Mouse (Mus musculus) left cerebral cortex, postnatal 25 days (tissue): ENCODE results near the gene Xrcc6. TPM values are rescaled to one million over a fixed set of nuclear protein-coding genes. Genes with fewer than 3 reads are reported as not detected.

ENCODE experiments used
- DNase-seq, 2 experiments: peaks; one replicate each; pipeline ENCODE4 v3.0.0; 2022; ENCODE audit warnings: low spot score in 2 of 2, mixed read lengths in 1 of 2
- intact Hi-C: fragments of 180-260 bp; cut with DNase I; formaldehyde crosslinking; loops from one replicate; pipeline ENCODE4 v1.15.1; 2025
- total RNA-seq, 2 experiments: library from RNA; stranded (reverse); gene quantifications; 2 replicates each; pipeline ENCODE4 v1.2.3; 2021

The Xrcc6 gene
- total RNA-seq, 2 experiments from 2014 or later: 19.5 to 23.7 TPM

GRCm38 (mm10) chr15:82015392-82016100 is 27.9 kb downstream of the Xrcc6 start:
- peak; percentile 27 to 35 for DNase-seq
- intact Hi-C loops: loop anchor here (1.0 kb wide), 1 partner anchor 58 kb away; no protein-coding TSS in a partner anchor

- intact Hi-C loops: no loop called here
- peak; percentile 99 to 100 for DNase-seq
Observed at GRCm38 (mm10) chr15:82016101-82016808, 28.6 kb downstream of the Xrcc6 start.

- no peak for DNase-seq
- intact Hi-C loops: no loop called here
Observed at GRCm38 (mm10) chr15:82016830-82017229, 29.2 kb downstream of the Xrcc6 start.

- intact Hi-C loops: no loop called here
- DNase-seq: no peak
Observed at GRCm38 (mm10) chr15:82017461-82017860, 29.8 kb downstream of the Xrcc6 start.

- DNase-seq: no peak
- intact Hi-C loops: no loop called here
Observed at GRCm38 (mm10) chr15:82019288-82019687, 31.7 kb downstream of the Xrcc6 start.

- intact Hi-C loops: no loop called here
- DNase-seq: no peak
Observed at GRCm38 (mm10) chr15:82022535-82023088, 35.0 kb downstream of the Xrcc6 start.

GRCm38 (mm10) chr15:82023965-82024635 is 36.5 kb downstream of the Xrcc6 start:
- intact Hi-C loops: no loop called here
- DNase-seq: no peak

- intact Hi-C loops: no loop called here
- no peak for DNase-seq
Observed at GRCm38 (mm10) chr15:82027276-82027675, 39.6 kb downstream of the Xrcc6 start.

- intact Hi-C loops: no loop called here
- no peak for DNase-seq
Observed at GRCm38 (mm10) chr15:82027726-82028125, 40.1 kb downstream of the Xrcc6 start.

- DNase-seq: no peak
- intact Hi-C loops: no loop called here
Observed at GRCm38 (mm10) chr15:82032386-82032785, 44.8 kb downstream of the Xrcc6 start.

- intact Hi-C loops: no loop called here
- no peak for DNase-seq
Observed at GRCm38 (mm10) chr15:82033762-82034161, 46.1 kb downstream of the Xrcc6 start, which contains the start of gene Desi1. Gene Desi1, minus strand, starts transcription at chr15:82033862.

GRCm38 (mm10) chr15:82035904-82036689 is 48.5 kb downstream of the Xrcc6 start:
- intact Hi-C loops: no loop called here
- DNase-seq: peak in 1 of 2 experiments; percentile 32

- DNase-seq: peak; percentile 29 to 47
Observed at GRCm38 (mm10) chr15:82040650-82041049, 53.0 kb downstream of the Xrcc6 start.

GRCm38 (mm10) chr15:82044166-82044784 is 56.6 kb downstream of the Xrcc6 start:
- intact Hi-C loops: no loop called here

More at GRCm38 (mm10) chr15:82040650-82041049, 53.0 kb downstream of the Xrcc6 start:
- intact Hi-C loops: no loop called here

GRCm38 (mm10) chr15:82046246-82046891 is 58.7 kb downstream of the Xrcc6 start:
- no peak for DNase-seq
- intact Hi-C loops: no loop called here

More at GRCm38 (mm10) chr15:82044166-82044784, 56.6 kb downstream of the Xrcc6 start:
- peak in 1 of 2 experiments; percentile 19 for DNase-seq

GRCm38 (mm10) chr15:82047080-82047883 is 59.6 kb downstream of the Xrcc6 start, which contains the start of gene Snu13:
Gene Snu13, minus strand, starts transcription at chr15:82047598.
- peak; percentile 94 to 95 for DNase-seq
- intact Hi-C loops: no loop called here

GRCm38 (mm10) chr15:82052544-82052943 is 64.9 kb downstream of the Xrcc6 start:
- DNase-seq: no peak
- intact Hi-C loops: no loop called here
